Mouse (Mus musculus): ENCODE results near the gene Slc12a8.

DNA sequence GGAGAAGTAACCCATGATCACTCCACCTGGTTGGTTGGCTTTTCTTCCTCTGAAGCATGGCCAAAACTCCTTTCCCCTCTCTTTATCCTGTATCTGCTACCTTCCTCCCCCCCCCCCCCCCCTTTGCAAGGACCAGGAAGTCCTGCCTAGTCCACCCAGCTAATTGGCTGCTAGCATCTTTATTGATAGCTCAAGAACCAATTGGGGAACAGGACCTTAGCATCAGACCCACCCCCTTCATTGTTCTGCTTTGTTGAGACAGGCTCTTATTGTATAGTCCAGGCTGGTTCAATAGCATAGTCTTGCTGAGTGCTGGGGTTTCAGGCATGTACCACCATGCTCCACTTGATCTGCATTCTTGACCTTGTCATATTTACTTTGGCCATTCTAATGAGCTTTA is 37.2 kb upstream of the Slc12a8 start:
- TF ChIP-seq CTCF (conservative IDR thresholded peaks at IDR 0.05; ENCODE audit: low read length) (no peak), NANOG (IDR thresholded peaks at IDR 0.05; ENCODE audit: borderline replicate concordance, low read length) (no peak)
